Mouse (Mus musculus) skeletal muscle tissue, adult 2 months (tissue): ENCODE results near the gene Hmgn2.

Source experiments
- DNase-seq: peaks from one replicate; pipeline ENCODE4 v3.0.0-alpha.2; 2012; ENCODE audit warnings: low read depth, low spot score

Gene Hmgn2

GRCm38 (mm10) chr4:133978021-133978711 is 9.7 kb upstream of the Hmgn2 start:
- no peak for DNase-seq

- DNase-seq, result no peak
These were observed 3.3 kb upstream of the Hmgn2 start for GRCm38 (mm10) chr4:133971741-133972140.

DNA sequence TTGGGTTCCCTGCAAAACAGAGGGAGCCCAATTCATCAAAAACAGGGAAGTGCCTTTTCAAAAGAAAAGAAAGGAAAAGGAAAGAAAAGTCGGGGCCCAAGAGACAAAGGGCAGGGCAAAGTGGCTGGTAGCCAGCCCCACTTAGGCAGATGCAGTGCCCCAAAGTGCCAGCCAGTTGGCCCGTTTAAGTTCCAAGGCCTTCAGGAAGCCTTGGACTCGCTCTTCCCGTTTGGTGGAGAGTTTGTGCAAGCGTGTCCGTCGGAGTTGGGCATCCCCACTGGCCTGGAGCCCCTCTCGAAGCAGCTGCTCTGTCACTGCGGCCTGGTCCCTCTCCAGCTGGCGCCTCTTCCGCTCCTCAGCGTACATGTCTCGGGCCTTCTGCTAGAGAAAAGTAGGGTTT is 2.4 kb upstream of the Hmgn2 start:
- no peak for DNase-seq

DNA sequence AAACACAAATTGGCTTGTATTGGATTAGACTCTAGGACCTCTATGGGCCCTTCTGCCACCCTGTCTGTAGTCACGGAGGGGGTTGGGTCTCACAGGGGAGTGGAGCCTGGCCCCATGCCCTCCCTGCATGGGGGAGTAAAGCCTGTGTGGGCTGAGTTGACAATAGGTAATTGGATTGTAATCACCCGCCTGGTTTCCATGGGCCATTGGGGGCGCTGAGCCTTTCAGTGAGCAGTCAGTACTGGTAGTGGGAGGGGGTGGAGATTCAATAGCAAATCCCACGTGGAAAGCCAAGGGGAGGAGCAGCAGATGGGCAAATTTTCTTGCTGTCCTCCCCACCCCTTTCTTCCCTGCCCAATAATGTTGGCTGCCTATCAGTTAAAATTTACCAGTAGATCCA is 1.7 kb upstream of the Hmgn2 start:
- DNase-seq, result no peak

GRCm38 (mm10) chr4:133969114-133969770 is 792 bp upstream of the Hmgn2 start:
- no peak for DNase-seq

GRCm38 (mm10) chr4:133967866-133968149 is 642 bp downstream of the Hmgn2 start:
- peak; percentile 87 for DNase-seq

- peak; percentile 98 for DNase-seq
These were observed 1.1 kb downstream of the Hmgn2 start for GRCm38 (mm10) chr4:133967138-133967865.

GRCm38 (mm10) chr4:133966271-133966940 is 2.0 kb downstream of the Hmgn2 start:
- DNase-seq, result no peak

DNA sequence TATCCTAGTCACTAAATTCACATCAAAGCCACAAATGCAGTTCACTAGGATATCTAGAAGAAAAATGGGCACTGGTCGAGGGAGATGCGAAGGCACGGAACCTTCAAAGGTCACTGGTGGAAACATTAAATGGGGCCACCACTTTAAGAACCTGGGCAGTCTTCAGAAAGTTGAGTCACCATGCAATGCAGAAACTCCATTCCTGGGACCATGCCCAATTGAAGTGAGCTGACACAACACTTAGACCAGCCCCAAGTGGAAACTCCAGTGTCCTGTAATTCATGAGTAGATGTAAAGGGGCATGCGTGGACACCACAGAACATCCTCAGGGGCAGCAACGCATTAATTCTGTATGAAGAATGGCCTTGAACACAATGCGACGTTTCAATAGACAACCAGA is 5.9 kb downstream of the Hmgn2 start:
- DNase-seq, result no peak

DNA sequence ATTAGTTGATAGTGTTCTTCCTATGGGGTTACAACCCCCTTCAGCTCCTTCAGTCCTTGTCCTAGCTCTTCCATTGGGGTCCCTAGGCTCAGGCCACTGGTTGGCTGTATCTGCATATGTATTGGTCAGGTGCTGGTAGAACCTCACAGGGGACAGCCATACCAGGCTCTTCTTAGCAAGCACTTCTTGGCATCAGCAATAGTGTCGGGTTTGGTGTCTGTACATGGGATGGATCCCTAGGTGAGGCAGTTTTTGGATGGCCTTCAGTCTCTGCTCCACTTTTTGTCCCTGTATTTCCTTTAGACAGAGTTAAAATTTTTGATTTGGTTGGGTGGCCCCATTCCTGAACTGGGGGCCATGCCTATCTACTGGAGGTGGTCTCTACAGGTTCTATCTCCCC is 9.6 kb downstream of the Hmgn2 start:
- no peak for DNase-seq

DNA sequence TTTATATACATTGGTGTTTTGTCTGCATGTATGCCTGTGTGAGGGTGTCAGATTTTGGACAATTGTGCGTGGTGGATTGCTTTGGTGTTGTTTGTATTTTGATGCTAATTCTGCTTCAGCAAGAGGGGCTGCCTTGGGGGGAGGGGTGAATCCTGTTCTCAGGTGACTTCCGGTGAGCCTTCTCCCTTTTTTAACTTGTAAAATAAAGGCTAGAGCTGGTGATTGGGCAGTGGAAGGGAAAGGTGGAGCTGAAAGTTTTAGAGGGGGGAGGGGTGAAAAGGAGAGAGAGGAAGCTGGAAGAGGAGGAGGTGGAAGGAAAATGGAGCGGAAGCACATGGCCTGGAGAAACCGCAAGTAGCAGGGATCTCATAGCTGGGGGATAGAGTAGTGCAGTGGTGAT is 12.1 kb downstream of the Hmgn2 start:
- no peak for DNase-seq

DNA sequence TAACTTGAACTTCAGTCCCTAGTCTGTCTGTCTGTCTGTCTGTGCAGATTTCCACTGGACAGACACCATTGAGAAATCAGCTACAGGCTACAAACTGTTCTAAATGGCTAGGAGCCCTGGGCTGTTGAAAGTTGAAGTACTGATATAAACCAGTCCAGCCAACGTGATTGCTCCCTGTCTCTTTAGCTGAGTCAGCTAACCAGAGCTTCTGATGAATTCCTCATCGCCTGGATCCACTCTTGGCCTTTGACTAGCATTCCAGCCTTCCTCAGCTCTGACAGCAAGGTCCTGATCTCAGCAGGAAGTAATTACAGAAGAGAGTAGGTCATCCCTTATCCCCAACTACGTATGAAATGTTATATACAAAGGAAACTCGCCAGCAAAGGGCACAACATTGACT is 21.7 kb downstream of the Hmgn2 start:
- no peak for DNase-seq

- no peak for DNase-seq
These were observed 24.7 kb downstream of the Hmgn2 start for GRCm38 (mm10) chr4:133943791-133944190.

- no peak for DNase-seq
These were observed 25.8 kb downstream of the Hmgn2 start for GRCm38 (mm10) chr4:133942679-133943078.

- peak; percentile 36 for DNase-seq
These were observed 26.9 kb downstream of the Hmgn2 start for GRCm38 (mm10) chr4:133941576-133941975.

GRCm38 (mm10) chr4:133940386-133941260 is 27.8 kb downstream of the Hmgn2 start:
- no peak for DNase-seq

GRCm38 (mm10) chr4:133938077-133938476 is 30.4 kb downstream of the Hmgn2 start:
- DNase-seq, result no peak

DNA sequence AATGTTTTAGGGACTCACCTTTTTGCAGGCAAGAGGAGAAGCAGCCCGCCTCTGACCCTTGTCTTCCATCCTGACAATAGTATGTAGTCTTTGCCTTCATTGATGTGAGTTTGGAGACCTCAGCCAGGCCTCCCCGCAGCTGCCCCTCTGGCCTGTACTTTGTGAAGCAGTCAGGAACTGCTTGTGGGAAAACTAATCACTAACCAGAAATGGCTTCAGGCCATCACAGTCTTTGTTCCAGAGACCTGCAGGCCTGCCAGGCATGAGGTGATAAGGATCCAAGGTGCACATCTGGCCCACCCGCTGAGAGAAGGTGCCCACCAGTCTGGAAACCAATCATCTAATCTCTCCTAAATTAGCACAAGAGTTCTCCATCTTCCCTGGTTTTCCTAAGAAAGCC is 36.7 kb downstream of the Hmgn2 start:
- no peak for DNase-seq

DNA sequence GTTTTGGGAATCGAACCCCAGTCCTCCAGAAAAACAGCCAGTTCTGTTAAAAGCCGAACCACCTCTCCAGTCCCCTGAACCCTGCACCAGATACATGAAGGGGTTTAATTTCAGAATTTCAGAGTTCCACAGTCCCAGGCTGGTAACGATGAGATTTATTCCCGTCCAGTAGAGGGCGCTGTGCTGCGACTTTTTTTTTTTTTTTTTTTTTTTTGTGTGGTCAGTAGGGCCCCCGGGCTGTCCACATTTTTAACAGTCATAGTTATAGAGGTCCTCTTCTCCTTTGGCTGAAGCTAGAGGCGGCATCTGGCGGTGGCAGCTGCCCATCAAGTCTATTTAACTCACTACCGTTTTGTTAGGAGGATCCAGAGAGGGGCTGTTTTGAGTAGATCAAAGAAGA is 37.1 kb downstream of the Hmgn2 start:
- no peak for DNase-seq

- DNase-seq, result no peak
These were observed 39.2 kb downstream of the Hmgn2 start for GRCm38 (mm10) chr4:133929278-133929670.

GRCm38 (mm10) chr4:133928576-133929277 is 39.7 kb downstream of the Hmgn2 start:
- DNase-seq, result no peak
